Mouse (Mus musculus) mature B cell (primary cell): ENCODE results near the gene 1700001C02Rik.

ENCODE experiments used
- in situ Hi-C: fragments of 300-500 bp; cut with MboI; formaldehyde crosslinking; loops from 2 replicates; pipeline ENCODE4 v1.14.3; 2019

1700001C02Rik gene

GRCm38 (mm10) chr5:30494606-30495005 is 28.8 kb downstream of the 1700001C02Rik start:
- in situ Hi-C loops, result no loop called here

- in situ Hi-C loops, result no loop called here
Observed at GRCm38 (mm10) chr5:30495288-30495687, 29.4 kb downstream of the 1700001C02Rik start.

- in situ Hi-C loops, result no loop called here
Observed at GRCm38 (mm10) chr5:30496821-30497220, 31.0 kb downstream of the 1700001C02Rik start.

GRCm38 (mm10) chr5:30497299-30497698 is 31.5 kb downstream of the 1700001C02Rik start:
- in situ Hi-C loops, result no loop called here

GRCm38 (mm10) chr5:30513111-30513510 is 47.3 kb downstream of the 1700001C02Rik start:
- in situ Hi-C loops, result no loop called here

- in situ Hi-C loops, result no loop called here
Observed at GRCm38 (mm10) chr5:30516376-30516775, 50.5 kb downstream of the 1700001C02Rik start.

- in situ Hi-C loops, result no loop called here
Observed at GRCm38 (mm10) chr5:30518108-30518507, 52.3 kb downstream of the 1700001C02Rik start.

- in situ Hi-C loops, result no loop called here
Observed at GRCm38 (mm10) chr5:30518547-30518946, 52.7 kb downstream of the 1700001C02Rik start.

- in situ Hi-C loops, result no loop called here
Observed at GRCm38 (mm10) chr5:30519494-30519893, 53.6 kb downstream of the 1700001C02Rik start.

- in situ Hi-C loops, result no loop called here
Observed at GRCm38 (mm10) chr5:30520214-30520732, 54.4 kb downstream of the 1700001C02Rik start.

- in situ Hi-C loops, result no loop called here
Observed at GRCm38 (mm10) chr5:30522406-30522805, 56.6 kb downstream of the 1700001C02Rik start.

- in situ Hi-C loops, result no loop called here
Observed at GRCm38 (mm10) chr5:30523131-30523530, 57.3 kb downstream of the 1700001C02Rik start.

GRCm38 (mm10) chr5:30524213-30524612 is 58.4 kb downstream of the 1700001C02Rik start:
- in situ Hi-C loops, result no loop called here

GRCm38 (mm10) chr5:30525920-30526836 is 60.3 kb downstream of the 1700001C02Rik start:
- in situ Hi-C loops, result no loop called here

GRCm38 (mm10) chr5:30527129-30527528 is 61.3 kb downstream of the 1700001C02Rik start:
- in situ Hi-C loops, result no loop called here

- in situ Hi-C loops, result no loop called here
Observed at GRCm38 (mm10) chr5:30528906-30529305, 63.1 kb downstream of the 1700001C02Rik start.
